Mouse (Mus musculus): ENCODE measurements around the gene Sema4c.

DNA sequence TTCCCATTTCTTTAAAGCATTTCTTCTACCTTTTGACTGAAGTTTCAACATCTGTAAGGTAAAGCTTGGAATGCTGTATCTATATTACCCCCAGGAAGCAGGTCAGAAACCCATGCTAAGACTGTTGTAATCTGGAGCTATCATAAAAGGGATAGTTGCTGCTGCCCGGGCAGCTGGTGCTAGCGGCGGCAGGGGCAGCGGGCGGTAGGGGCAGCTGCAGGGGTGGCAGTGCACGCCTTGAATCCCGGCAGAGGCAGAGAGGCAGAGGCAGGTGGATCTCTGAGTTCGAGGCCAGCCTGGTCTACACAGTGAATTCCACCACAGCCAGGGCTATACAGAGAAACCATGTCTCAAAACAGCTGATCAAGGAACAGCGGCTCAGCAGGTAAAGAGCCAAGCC, 15.2 kb downstream of the Sema4c start:
- TF ChIP-seq POLR2AphosphoS2 (IDR thresholded peaks at IDR 0.05; ENCODE audit: insufficient read length, low read depth) (no peak), MYOD1 (IDR thresholded peaks at IDR 0.05; ENCODE audit: control insufficient read depth in 1 of 3, insufficient read length in 2 of 3, low read depth in 2 of 3) (peak in 1 of 3 experiments; percentile 66), REST (IDR thresholded peaks at IDR 0.05; ENCODE audit: insufficient read depth, insufficient read length) (no peak), USF1 (IDR thresholded peaks at IDR 0.05; ENCODE audit: low read depth) (no peak), POLR2A (IDR thresholded peaks at IDR 0.05; ENCODE audit: insufficient read length, low read depth) (no peak)

Data from myocyte (in vitro differentiated cells).